Mouse (Mus musculus): ENCODE data around the gene Actn3.
"Not testable (repeated sequence)": the region's sequence is repeated elsewhere in the genome, so short reads cannot be mapped to it uniquely, and the experiment has no call there.

Actn3 gene

DNA sequence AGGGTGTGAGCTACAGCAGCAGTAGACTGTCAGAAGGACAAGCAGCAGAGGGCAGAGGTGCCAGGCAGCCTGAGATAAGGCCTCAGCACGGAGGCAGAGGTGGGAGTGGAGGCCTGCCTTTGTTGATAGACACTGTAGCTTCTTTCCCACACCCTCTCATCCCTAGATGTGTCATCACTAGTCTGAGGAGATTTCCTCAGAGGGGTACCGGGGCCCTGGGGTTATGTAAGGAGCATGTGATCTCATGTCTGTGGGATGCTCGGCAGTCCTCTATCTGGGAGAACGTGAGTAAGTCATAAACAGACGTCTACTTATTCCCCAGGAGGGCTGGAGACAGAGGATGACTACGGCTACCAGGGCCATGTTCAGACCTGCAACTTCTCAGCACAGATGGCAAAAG lies 18.6 kb downstream of the Actn3 start:
- peak; percentile 41 for DNase-seq (ENCODE audit: low spot score)

DNA sequence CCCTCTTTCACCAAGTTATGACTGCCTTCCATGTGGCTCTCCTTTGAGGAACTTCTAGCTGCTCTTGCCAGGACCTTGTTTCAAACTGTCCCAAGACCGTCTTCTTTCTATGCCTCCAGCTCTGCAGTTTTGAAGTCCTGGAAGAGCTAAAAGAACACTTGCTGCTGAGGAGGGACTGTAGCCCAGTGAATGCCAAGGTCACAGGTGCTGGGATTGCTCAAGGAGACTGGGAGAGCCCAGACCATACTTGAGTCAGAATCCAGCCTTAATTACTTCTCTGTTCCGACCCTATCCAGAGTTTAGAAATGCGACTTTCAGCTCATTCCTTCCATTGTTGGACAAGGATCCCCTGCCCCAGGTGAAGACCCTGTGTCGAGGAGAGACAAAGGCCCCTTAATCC lies 21.8 kb downstream of the Actn3 start:
- DNase-seq (ENCODE audit: low spot score) = no peak

GRCm38 (mm10) chr19:4855470-4855820 lies 22.3 kb downstream of the Actn3 start:
- DNase-seq (ENCODE audit: low spot score) = no peak

DNA sequence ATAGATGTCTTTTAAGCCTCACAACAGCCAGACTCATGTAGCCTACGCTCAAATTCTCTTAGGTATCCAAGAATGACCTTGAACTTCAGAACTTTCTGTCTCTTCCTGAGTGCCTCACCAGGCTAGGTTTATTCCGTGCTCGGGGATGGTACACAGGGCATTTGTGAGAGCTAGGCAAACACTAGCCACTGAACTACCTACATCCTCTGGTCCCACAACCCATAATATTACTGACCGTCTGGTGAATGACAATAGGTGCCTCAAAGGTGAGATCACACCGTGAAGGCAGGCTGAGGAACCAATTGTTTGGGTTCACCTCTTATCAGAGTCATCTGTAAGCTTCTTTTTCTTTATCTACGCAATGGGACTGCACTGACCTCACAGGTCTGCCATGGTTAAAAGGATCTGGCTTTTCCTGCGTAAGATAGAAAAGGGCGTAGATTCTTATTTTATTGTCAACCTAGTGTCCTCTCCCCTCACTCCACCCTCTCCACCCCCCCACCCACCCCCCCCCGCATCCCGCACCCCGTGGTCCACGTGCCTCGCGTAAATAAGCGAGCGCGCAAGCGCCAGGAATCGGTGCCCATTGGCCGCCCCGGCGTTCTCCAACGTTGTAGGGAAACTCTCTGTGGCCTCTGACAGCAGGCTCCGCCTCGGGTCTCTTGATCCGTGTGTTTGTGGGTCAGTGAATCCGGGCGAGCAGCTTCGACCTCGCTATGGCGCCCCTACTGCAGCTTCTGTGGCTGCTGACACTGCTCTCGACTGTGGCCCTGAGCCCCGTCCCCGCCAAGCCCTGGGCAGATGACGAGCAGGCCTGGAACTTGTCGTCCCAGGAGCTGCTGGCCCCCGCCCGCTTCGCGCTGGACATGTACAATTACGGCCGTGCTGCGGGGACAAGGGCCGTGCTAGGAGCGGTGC lies 22.9 kb downstream of the Actn3 start, which contains the start of gene Ctsf:
Gene Ctsf (plus strand): TSS at position 579 of the 918 bp plus-strand sequence.
- DNase-seq (ENCODE audit: low spot score) = peak; percentile 87

DNA sequence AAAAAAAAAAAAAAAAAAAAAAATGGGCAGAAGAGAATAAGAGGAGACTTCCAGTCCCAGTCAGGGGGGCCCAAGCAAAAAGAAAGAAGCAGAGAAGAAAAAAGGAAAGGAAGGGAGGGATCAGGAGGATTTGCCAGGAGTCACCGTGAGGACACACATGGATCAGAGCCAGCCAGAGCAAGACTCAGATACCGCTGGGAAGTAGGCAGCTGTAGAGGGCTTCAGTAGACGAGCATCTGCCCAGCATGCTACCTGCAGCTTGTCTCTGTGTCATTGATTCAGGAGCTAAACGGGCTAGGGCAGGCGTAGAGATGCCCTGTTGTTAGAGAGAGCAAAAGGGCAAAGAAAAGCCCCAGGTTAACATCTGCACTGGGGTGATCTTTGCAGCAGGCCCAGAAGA lies 27.4 kb downstream of the Actn3 start:
- no peak for DNase-seq (ENCODE audit: low spot score)

GRCm38 (mm10) chr19:4849800-4850199 lies 27.9 kb downstream of the Actn3 start:
- no peak for DNase-seq (ENCODE audit: low spot score)

DNA sequence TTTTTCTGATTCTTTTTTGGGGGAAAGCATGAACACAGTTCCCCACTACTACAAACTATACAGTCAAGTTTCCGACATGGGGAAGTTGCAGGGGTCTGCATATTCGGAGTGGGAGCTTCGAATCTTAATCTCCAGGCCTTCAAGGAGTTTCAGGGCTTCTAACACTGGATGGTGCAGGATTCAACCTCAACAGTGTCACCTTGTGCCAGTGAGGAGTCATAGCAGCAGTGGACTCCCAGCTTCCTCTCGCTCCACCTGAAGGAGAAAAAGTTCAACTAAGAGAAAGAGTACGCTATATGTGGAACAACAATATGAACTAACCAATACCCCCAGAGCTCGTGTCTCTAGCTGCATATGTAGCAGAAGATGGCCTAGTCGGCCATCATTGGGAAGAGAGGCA lies 30.2 kb downstream of the Actn3 start:
- DNase-seq (ENCODE audit: low spot score) = no peak

DNA sequence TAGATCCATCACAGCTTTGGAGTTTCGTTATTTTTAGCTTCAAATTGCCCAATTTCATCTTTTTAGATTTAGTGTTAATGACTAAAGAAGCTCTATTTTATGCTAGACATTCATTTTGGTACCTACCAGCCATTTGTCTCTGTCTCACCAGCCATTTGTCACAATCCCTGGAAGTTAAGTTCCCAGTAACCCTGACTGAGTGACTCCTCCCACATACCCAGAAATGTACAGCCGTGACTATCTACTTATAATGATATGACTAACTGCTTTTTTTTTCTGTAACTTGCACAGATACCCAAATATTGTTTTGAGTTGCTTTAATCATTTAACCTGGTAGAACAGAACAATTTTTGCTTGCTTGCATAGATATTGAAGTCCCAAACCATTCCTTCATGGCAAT lies 31.9 kb downstream of the Actn3 start:
- DNase-seq (ENCODE audit: low spot score) = no peak

DNA sequence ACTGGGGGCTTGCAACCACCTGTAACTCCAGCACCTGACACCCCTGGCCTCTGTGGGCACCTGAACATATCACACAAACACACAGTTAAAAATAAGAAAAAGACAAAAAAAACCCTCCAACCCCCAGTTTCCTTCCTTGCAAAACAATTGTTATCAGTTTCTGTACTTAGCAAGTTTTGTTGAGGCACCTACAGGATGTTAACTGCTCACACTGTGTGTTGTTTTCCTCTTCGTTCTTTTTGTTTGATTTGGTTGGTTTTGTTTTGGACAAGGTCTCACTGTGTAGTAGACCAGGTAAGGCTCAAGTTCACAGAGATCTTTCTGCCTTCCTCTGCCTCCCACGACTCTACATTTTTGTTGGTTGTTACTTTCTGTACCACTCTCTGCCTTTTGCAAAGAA lies 35.1 kb downstream of the Actn3 start:
- no peak for DNase-seq (ENCODE audit: low spot score)

DNA sequence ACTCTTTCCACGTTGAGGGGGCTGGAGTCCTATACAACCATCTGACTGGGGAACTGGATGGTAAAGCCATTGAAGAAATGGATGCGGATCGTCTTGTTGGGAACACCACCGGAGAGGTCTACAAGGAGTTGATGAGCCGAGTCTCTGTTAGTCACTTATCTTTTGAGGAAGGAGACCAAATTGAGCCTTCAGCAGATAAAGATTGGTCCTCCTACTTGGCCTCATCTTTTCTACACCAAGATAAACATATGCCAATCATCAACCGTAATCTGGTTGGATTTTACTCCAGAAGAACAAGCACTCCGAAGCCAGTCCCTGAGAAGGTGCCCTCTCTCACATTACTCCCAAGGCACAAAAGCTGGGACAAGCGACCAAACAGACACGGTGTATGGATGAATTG lies 36.9 kb downstream of the Actn3 start:
- no peak for DNase-seq (ENCODE audit: low spot score)

GRCm38 (mm10) chr19:4839149-4839548 lies 38.6 kb downstream of the Actn3 start, which contains the start of the genes Ccs and Ccdc87:
Gene Ccs (minus strand): TSS chr19:4839332.
Gene Ccdc87 (plus strand): TSS chr19:4839366.
- peak; percentile 95 for DNase-seq (ENCODE audit: low spot score)

DNA sequence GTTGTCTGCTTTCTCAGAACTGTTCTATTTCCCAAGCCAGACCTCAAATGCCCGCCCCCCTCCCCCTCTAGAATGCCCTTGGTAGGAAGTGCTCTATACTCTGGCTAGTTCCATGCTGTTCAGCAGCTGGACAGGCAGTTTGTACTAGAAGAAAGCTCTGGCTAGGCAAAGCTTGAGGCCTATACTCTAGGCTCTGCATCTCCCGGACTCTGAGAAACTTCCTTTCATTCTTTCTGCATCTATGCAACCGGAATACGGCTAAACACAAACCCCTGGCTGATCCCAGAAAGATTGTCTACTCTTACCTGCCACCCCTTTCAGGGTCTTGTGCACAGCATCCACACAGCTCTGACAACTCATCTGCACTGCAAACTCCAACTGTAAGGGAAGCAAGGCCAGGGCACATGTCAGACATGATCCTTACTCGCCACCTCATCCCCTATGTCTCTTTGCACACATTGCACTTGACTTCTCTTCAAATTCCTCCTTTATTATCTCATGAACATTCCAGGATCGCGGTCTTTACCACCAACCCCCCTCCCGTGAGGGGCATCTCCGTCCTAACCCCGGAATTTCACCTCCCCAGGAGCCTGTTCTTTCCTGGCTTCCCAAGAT lies 39.1 kb downstream of the Actn3 start:
- no peak for DNase-seq (ENCODE audit: low spot score)

DNA sequence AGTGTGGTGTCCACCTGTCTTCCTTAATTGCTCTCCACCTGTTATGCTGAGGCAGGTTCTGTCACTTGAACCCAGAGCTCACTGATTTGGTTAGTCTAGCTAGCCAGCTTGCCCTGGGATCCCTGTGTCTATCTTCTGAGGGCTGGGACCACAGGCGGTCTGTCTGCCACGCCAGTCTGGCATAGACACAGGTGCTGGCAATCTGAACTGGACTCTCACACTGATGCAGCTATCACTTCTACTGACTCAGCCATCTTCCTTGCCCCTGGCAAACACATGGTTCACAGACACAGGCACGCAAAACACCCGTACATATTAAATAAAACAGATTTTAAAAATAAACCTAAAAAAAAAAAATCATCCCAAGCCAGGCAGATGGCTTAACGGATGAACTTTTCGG lies 40.7 kb downstream of the Actn3 start:
- no peak for DNase-seq (ENCODE audit: low spot score)

- DNase-seq (ENCODE audit: low spot score) = no peak
Measured at GRCm38 (mm10) chr19:4836096-4836495, 41.6 kb downstream of the Actn3 start.

GRCm38 (mm10) chr19:4833977-4834376 lies 43.7 kb downstream of the Actn3 start:
- DNase-seq (ENCODE audit: low spot score) = peak; percentile 41

DNA sequence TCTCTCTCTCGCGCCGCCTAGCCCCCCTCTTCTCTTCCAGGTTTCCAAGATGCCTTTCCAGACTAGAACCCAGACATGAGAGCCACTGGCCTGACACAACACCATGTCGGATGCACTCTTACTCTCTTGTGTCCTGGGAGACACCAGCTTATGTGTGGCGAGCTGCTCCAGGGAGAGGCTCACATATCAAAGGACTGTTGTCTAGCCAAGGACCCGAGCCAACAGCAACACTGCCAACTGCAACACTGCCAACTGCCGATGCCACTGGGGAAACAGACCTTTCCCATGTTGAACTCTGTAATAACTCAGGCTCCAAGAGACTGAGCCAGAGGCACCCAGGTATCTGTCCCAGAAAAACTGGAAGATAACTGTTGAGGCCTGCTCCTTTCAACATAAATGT lies 48.6 kb downstream of the Actn3 start:
- DNase-seq (ENCODE audit: low spot score) = no peak

DNA sequence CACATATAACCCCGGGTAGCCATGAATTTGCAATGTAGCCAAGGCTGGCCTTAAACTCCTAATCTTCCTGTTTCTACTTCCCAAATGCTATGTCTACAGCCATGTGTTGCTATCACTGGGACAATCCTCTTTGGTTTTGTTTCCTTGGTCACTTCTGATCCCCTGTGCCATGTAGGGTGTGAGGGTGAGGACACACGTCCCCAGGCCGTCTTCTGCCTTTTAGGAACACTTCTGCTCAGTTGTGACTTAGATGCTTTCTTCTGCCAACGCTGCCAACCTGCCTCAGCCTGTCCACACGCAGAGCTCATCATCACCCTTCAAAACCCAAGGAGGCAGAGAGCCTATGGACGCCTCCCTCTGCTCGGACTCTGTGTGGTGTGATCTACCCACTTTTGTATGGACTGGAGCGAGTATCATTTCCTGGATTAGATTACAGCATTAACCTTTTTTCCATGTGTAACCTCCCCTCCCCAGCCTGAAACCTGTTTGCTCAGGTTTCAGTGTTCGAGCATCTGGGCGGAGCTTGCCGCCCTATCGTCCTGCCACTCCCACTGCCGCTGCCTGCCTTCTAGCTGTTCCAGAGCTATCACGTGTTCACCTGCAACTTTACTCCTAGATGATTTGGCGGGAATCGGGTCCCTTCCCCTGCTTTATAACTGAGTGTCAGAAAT lies 49.1 kb downstream of the Actn3 start:
- no peak for DNase-seq (ENCODE audit: low spot score)

DNA sequence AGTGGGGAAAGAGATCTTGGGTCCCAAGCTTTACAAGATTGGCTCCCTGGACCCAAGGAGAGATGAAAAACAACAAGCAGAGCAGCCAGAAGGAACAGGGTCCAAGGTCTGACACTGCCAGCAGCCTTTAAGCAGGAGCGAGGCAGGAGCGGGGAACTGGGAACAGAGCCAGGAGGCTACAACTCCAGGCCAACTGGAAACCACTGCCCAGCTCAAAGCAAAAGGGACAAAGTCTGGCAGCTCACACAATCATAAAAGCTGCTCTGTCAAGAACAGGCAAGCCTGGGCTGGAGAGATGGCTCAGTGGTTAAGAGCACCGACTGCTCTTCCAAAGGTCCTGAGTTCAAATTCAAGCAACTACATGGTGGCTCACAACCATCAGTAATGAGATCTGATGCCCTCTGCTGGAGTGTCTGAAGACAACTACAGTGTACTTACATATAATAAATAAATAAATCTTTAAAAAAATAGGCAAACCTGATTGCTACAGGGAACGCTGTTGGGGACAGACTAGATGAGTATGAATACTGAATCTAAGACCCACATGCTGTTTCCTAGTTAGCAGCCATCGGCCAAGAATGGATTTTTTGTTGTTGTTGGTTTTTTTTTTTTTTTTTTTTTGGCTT lies 56.9 kb downstream of the Actn3 start:
- DNase-seq (ENCODE audit: low spot score) = peak; percentile 68

DNA sequence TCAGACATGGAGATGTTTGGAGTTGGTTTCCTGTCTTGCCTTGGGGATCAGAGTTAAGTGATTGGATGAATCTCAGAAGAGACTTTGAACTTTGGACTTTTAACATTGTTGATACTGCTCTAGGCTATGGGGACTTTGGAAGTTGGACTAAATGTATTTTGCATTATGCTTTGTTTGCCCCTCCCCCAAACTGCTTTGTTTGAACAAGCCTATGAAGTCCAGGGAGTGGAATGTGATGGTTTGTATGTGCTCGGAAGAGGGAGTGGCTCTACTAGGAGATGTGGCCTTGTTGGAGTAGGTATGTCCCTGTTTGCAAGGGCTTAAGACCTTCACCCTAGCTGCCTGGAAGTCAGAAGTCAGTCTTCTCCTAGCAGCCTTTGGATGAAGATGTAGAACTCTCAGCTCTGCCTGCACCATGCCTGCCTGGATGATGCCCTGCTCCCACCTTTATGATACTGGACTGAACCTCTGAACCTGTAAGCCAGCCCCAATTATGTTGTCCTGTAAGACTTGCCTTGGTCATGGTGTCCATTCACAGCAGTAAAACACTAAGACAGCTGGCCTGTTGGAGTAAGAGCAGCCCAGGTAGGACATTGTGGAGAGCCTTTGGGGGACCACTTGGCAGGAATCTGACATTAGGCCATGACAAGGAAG lies 60.4 kb downstream of the Actn3 start:
- DNase-seq (ENCODE audit: low spot score) = no peak

DNA sequence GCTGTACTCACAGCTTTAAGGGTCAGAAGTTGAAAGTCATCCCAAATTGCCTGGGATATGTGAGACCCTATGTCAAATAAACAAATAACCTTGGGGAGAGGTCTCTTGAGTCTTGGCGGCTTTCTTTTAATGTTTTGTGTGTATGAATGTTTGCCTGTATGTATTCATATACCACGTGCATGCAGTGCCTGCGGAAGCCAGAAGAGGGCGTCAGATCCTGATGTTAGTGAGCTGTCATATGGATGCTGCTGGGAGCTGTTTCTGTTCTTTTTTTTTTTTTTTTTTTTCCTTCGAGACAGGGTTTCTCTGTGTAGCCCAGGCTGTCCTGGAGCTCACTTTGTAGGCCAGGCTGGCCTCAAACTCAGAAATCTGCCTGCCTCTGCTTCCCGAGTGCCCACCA lies 64.7 kb downstream of the Actn3 start:
- DNase-seq (ENCODE audit: low spot score) = peak; percentile 70

DNA sequence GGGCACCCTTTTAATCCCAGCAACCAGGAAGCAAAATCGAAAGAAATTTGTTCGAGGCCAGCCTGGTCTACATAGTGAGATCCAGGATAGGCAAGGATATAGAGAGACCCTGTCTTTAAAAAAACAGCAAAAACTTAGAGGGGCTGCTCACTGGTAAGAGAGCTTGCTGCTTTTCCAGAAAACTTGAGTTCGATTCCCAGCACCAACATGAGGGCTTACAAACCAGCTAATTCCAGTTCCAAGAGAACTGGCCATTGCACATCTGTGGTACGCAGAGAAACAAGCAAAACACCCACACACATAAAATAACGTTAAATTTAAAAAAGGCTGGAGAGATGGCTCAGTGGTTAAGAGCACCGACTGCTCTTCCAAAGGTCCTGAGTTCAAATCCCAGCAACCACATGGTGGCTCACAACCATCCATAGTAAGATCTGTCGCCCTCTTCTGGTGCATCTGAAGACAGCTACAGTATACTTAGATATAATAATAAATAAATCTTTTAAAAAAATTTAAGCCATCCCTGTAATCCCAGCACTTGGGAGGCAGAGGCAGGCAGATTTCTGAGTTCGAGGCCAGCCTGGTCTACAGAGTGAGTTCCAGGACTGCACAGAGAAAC lies 65.3 kb downstream of the Actn3 start:
- DNase-seq (ENCODE audit: low spot score) = not testable (repeated sequence)

DNA sequence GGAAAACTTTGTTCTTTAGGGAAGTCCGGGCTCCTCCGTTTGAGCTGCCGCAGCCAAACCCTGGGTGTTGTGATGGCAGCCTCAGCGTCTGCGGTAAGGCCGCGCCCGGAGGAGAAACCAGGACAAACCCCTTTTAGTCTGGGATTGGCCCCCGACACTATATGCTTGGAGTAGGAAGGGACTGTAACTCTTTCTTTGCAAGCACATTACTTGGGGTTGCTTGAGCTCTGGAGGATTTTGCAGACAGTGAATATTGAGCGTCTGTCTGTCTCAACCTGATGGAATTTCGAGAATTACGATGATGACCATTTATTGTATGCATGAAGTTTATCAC lies 65.8 kb downstream of the Actn3 start:
- no peak for DNase-seq (ENCODE audit: low spot score)
